Comparison of ENCODE assay signal across 33 mouse cellular contexts in the genomic region with DNA sequence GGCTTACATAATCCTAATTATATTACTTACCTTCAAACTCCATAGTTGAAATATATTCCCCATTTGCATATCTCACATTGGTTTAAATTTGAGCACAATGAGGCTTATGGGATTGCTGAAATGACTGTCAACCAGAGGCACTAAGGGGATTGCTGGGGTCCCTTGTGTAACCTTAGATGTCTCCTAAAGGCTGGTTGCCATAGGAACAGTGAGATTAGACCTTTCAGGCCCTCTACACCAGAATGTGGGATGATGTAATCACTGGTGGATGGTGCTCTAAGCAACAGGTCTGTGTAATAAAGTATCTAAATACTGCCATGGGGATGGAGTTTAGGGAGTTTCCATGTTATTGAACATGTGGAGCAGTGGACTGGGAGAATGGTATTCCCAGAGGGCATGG.
"Had no signal": no experiment of that assay in that cellular context is flagged by ENCODE, and none has a peak within 500 bp of the region (broad histone marks: within the 10 kb centered on the region; RNA-seq: fewer than 3 reads in every experiment).

No protein-coding gene starts in this region.

- H3K4me2 ChIP-seq: heart, embryonic 13.5 days; heart, embryonic 15.5 days; hindbrain, embryonic 12.5 days; hindbrain, embryonic 13.5 days; hindbrain, embryonic 14.5 days; hindbrain, embryonic 15.5 days; intestine, embryonic 15.5 days; kidney, embryonic 15.5 days had no signal

- H3K9ac ChIP-seq: heart, embryonic 13.5 days; heart, embryonic 15.5 days; hindbrain, embryonic 12.5 days; hindbrain, embryonic 13.5 days; hindbrain, embryonic 14.5 days; hindbrain, embryonic 15.5 days; intestine, embryonic 15.5 days; kidney, embryonic 15.5 days had no signal

- ATAC-seq: hindbrain, embryonic 16.5 days; hindbrain, postnatal 0 days; inflammation-experienced regulatory T-cells, adult 6 months; intestine, embryonic 15.5 days; intestine, embryonic 16.5 days; intestine, postnatal 0 days had no signal

- DNase-seq: heart, postnatal 10 days; heart, postnatal 14 days; heart, postnatal 36 days; heart, postnatal 4 days; kidney, adult 11 months; kidney, adult 18-20 months; kidney, adult 2 months; kidney, adult 8-10 months; kidney, adult 9 months; kidney, postnatal 10 days; kidney, postnatal 14 days; kidney, postnatal 25 days; kidney, postnatal 36 days; kidney, postnatal 4 days; layer of hippocampus, adult 9-11 months; layer of hippocampus, postnatal 36 days had no signal

- H3K36me3 ChIP-seq: heart, embryonic 13.5 days; heart, embryonic 15.5 days; hindbrain, embryonic 10.5 days; hindbrain, embryonic 12.5 days; hindbrain, embryonic 13.5 days; hindbrain, embryonic 15.5 days; intestine, embryonic 15.5 days; kidney, embryonic 15.5 days had no signal

- H3K27me3 ChIP-seq: heart, embryonic 13.5 days; heart, embryonic 15.5 days; hindbrain, embryonic 12.5 days; hindbrain, embryonic 13.5 days; hindbrain, embryonic 15.5 days; intestine, embryonic 15.5 days; kidney, embryonic 15.5 days had no signal

- H3K4me1 ChIP-seq: heart, embryonic 13.5 days; heart, embryonic 15.5 days; hindbrain, embryonic 10.5 days; hindbrain, embryonic 12.5 days; hindbrain, embryonic 13.5 days; hindbrain, embryonic 15.5 days; intestine, embryonic 15.5 days; kidney, embryonic 15.5 days had no signal

- H3K9me3 ChIP-seq: heart, embryonic 15.5 days; hindbrain, embryonic 10.5 days; hindbrain, embryonic 12.5 days; hindbrain, embryonic 13.5 days; hindbrain, embryonic 15.5 days; intestine, embryonic 15.5 days; kidney, embryonic 15.5 days had no signal

- H3K4me3 ChIP-seq: heart, embryonic 13.5 days; heart, embryonic 15.5 days; hindbrain, embryonic 10.5 days; hindbrain, embryonic 12.5 days; hindbrain, embryonic 13.5 days; hindbrain, embryonic 15.5 days; intestine, embryonic 15.5 days; kidney, embryonic 15.5 days; layer of hippocampus, adult 2 months; left cerebral cortex, adult 2 months had no signal

- H3K27ac ChIP-seq: heart, embryonic 13.5 days; heart, embryonic 15.5 days; hindbrain, embryonic 10.5 days; hindbrain, embryonic 12.5 days; hindbrain, embryonic 13.5 days; hindbrain, embryonic 14.5 days; hindbrain, embryonic 15.5 days; hindbrain, postnatal 0 days; intestine, embryonic 15.5 days; kidney, embryonic 15.5 days; kidney, postnatal 0 days; layer of hippocampus, adult 2 months; left cerebral cortex, adult 2 months had no signal
